Comparison of ENCODE assay signal across 14 mouse cellular contexts in the genomic region with DNA sequence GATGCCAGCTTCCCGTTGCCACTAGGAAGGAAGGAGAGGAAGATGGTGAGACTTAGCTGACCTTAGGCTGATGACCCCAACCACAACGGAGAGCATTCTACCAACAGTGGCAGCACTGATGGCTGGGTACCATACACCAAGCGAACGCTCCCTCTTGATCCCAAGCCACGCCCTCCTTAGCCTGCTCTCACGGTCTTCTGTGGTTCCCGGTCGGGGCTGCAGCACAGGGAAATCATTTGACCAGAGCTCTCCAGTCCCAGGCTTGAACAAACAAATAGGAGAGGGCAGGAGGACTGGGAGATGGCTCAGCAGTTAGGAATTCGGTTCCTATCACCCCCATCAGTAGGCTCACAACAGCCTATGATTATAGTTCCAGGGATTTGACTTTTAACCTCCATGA.
"Had no signal": no experiment of that assay in that cellular context is flagged by ENCODE, and none has a peak within 500 bp of the region (broad histone marks: within the 10 kb centered on the region; RNA-seq: fewer than 3 reads in every experiment).

No protein-coding gene starts in this region.

- H3K27me3 ChIP-seq: kidney, embryonic 15.5 days; limb, embryonic 15.5 days; liver, embryonic 12.5 days; neural tube, embryonic 15.5 days had no signal

- H3K4me3 ChIP-seq: kidney, embryonic 15.5 days; limb, embryonic 15.5 days; liver, embryonic 12.5 days; midbrain, embryonic 13.5 days; myocyte; neural tube, embryonic 15.5 days had no signal

- H3K4me2 ChIP-seq: kidney, embryonic 15.5 days; limb, embryonic 15.5 days; liver, embryonic 12.5 days; midbrain, embryonic 13.5 days; neural tube, embryonic 15.5 days had no signal

- ATAC-seq: inflammation-experienced regulatory T-cells, adult 6 months; liver, embryonic 12.5 days had no signal

- H3K27ac ChIP-seq: limb, embryonic 15.5 days; liver, embryonic 12.5 days; neural tube, embryonic 15.5 days had no signal

- H3K9me3 ChIP-seq: kidney, embryonic 15.5 days; limb, embryonic 15.5 days; liver, embryonic 12.5 days; midbrain, embryonic 13.5 days; neural tube, embryonic 15.5 days had no signal

- H3K9ac ChIP-seq: kidney, embryonic 15.5 days; limb, embryonic 15.5 days; liver, embryonic 12.5 days; midbrain, embryonic 13.5 days; neural tube, embryonic 15.5 days had no signal

- DNase-seq: kidney, adult 2 months; kidney, postnatal 14 days; lung, postnatal 10 days; right cerebral cortex, adult 18-20 months; right cerebral cortex, postnatal 25 days; thymus, adult 18-20 months; thymus, postnatal 14 days had no signal

- H3K4me1 ChIP-seq: limb, embryonic 15.5 days; liver, embryonic 12.5 days; neural tube, embryonic 15.5 days had no signal

- H3K36me3 ChIP-seq: kidney, embryonic 15.5 days; limb, embryonic 15.5 days; liver, embryonic 12.5 days; midbrain, embryonic 13.5 days; neural tube, embryonic 15.5 days had no signal
